Mouse (Mus musculus): Measurements from ENCODE around the gene Echdc3. TPM values are rescaled to one million over a fixed set of nuclear protein-coding genes. Genes with fewer than 3 reads are reported as not detected.

The Echdc3 gene
- polyA plus RNA-seq (2015; fragmentation: Illumina TruSeq; extraction: RNeasy Lipid Tissue Mini Kit (QIAGEN cat#74804); ENCODE audit: insufficient read depth, low read depth, low replicate concordance), result 4.3 TPM

GRCm38 (mm10) chr2:6212724-6213511, at the start of gene Echdc3:
Gene Echdc3 (minus strand): TSS chr2:6213033.

Other genes with a start within 250 kb of the Echdc3 start
- 4.2 TPM for gene Proser2, start 82.8 kb downstream of the Echdc3 start, polyA plus RNA-seq (2015; fragmentation: Illumina TruSeq; extraction: RNeasy Lipid Tissue Mini Kit (QIAGEN cat#74804); ENCODE audit: insufficient read depth, low read depth, low replicate concordance)
- 2.1 TPM for gene Usp6nl, start 109.6 kb upstream of the Echdc3 start, polyA plus RNA-seq (2015; fragmentation: Illumina TruSeq; extraction: RNeasy Lipid Tissue Mini Kit (QIAGEN cat#74804); ENCODE audit: insufficient read depth, low read depth, low replicate concordance)

All from pancreas, adult 10 weeks (tissue).